Mouse (Mus musculus): ENCODE measurements around the gene Dpf3. TPM values are rescaled to one million over a fixed set of nuclear protein-coding genes. Genes with fewer than 3 reads are reported as not detected.

Dpf3 gene
- polyA plus RNA-seq, 1 experiment from 2014 or later, result 4.4 TPM

GRCm38 (mm10) chr12:83484855-83485745, 2.4 kb downstream of the Dpf3 start:
- H3K27ac ChIP-seq (ENCODE audit: low read depth, low read length), result no peak overlapping the region
- no peak for ATAC-seq (replicated peaks; ENCODE audit: low FRiP score)
- H3K27me3 ChIP-seq (ENCODE audit: control insufficient read depth, insufficient read depth, low read length), result peaks cover 13% of the 10 kb centered on the region; the same call in 1 of the 2 replicates
- no peaks in the 10 kb centered on the region for H3K9me3 ChIP-seq (ENCODE audit: control insufficient read depth, low read length)
- H3K36me3 ChIP-seq (ENCODE audit: control insufficient read depth, insufficient read depth, low read length), result no peaks in the 10 kb centered on the region
- 1% methylated on average over 24 of the region's 24 CpGs for WGBS
- H3K9ac ChIP-seq (ENCODE audit: low read length), result peak overlapping the region; percentile 20; the same call in 1 of the 2 replicates
- peak overlapping the region; percentile 99 for H3K4me2 ChIP-seq (ENCODE audit: low read depth, low read length, severe bottlenecking)
- peak; percentile 59 for DNase-seq (ENCODE audit: low spot score)
- peaks cover 12% of the 10 kb centered on the region for H3K4me1 ChIP-seq (replicated peaks; ENCODE audit: control insufficient read depth, insufficient read depth, low read length)
- H3K4me3 ChIP-seq (ENCODE audit: low read depth, low read length), result peak overlapping the region; percentile 65

- H3K36me3 ChIP-seq (ENCODE audit: control insufficient read depth, insufficient read depth, low read length), result no peaks in the 10 kb centered on the region
- 77% methylated on average over 5 of the region's 5 CpGs for whole genome bisulfite sequencing
- no peak for ATAC-seq (replicated peaks; ENCODE audit: low FRiP score)
Measured at GRCm38 (mm10) chr12:83483653-83484052, 3.9 kb downstream of the Dpf3 start.

GRCm38 (mm10) chr12:83481439-83481838, 6.1 kb downstream of the Dpf3 start:
- H3K4me1 ChIP-seq (replicated peaks; ENCODE audit: control insufficient read depth, insufficient read depth, low read length), result peaks cover 6% of the 10 kb centered on the region
- H3K9ac ChIP-seq (ENCODE audit: low read length), result no peak overlapping the region
- DNase-seq (ENCODE audit: low spot score), result no peak
- WGBS, result 81% methylated on average over 4 of the region's 4 CpGs
- ATAC-seq (replicated peaks; ENCODE audit: low FRiP score), result no peak
- H3K9me3 ChIP-seq (ENCODE audit: control insufficient read depth, low read length), result no peaks in the 10 kb centered on the region
- H3K27me3 ChIP-seq (ENCODE audit: control insufficient read depth, insufficient read depth, low read length), result peaks cover 10% of the 10 kb centered on the region; the same call in 1 of the 2 replicates
- no peak overlapping the region for H3K4me3 ChIP-seq (ENCODE audit: low read depth, low read length)
- no peak overlapping the region for H3K4me2 ChIP-seq (ENCODE audit: low read depth, low read length, severe bottlenecking)
- no peaks in the 10 kb centered on the region for H3K36me3 ChIP-seq (ENCODE audit: control insufficient read depth, insufficient read depth, low read length)
- no peak overlapping the region for H3K27ac ChIP-seq (ENCODE audit: low read depth, low read length)

More at GRCm38 (mm10) chr12:83483653-83484052, 3.9 kb downstream of the Dpf3 start:
- no peak overlapping the region for H3K27ac ChIP-seq (ENCODE audit: low read depth, low read length)
- H3K4me2 ChIP-seq (ENCODE audit: low read depth, low read length, severe bottlenecking), result no peak overlapping the region
- H3K4me3 ChIP-seq (ENCODE audit: low read depth, low read length), result no peak overlapping the region
- H3K4me1 ChIP-seq (replicated peaks; ENCODE audit: control insufficient read depth, insufficient read depth, low read length), result peaks cover 9% of the 10 kb centered on the region
- no peak overlapping the region for H3K9ac ChIP-seq (ENCODE audit: low read length)
- H3K9me3 ChIP-seq (ENCODE audit: control insufficient read depth, low read length), result no peaks in the 10 kb centered on the region
- H3K27me3 ChIP-seq (ENCODE audit: control insufficient read depth, insufficient read depth, low read length), result peaks cover 10% of the 10 kb centered on the region; the same call in 1 of the 2 replicates
- DNase-seq (ENCODE audit: low spot score), result no peak

- WGBS, result 74% methylated on average over 7 of the region's 7 CpGs
- no peak for DNase-seq (ENCODE audit: low spot score)
- no peaks in the 10 kb centered on the region for H3K36me3 ChIP-seq (ENCODE audit: control insufficient read depth, insufficient read depth, low read length)
- no peak for ATAC-seq (replicated peaks; ENCODE audit: low FRiP score)
- no peak overlapping the region for H3K4me2 ChIP-seq (ENCODE audit: low read depth, low read length, severe bottlenecking)
- 0 out of 2 replicates have a peak, but pooled peaks cover 3% of the 10 kb centered on the region for H3K4me1 ChIP-seq (replicated peaks; ENCODE audit: control insufficient read depth, insufficient read depth, low read length)
- no peaks in the 10 kb centered on the region for H3K9me3 ChIP-seq (ENCODE audit: control insufficient read depth, low read length)
- no peak overlapping the region for H3K4me3 ChIP-seq (ENCODE audit: low read depth, low read length)
- peaks cover 5% of the 10 kb centered on the region; the same call in 1 of the 2 replicates for H3K27me3 ChIP-seq (ENCODE audit: control insufficient read depth, insufficient read depth, low read length)
- H3K27ac ChIP-seq (ENCODE audit: low read depth, low read length), result no peak overlapping the region
- H3K9ac ChIP-seq (ENCODE audit: low read length), result no peak overlapping the region
Measured at GRCm38 (mm10) chr12:83479818-83480401, 7.6 kb downstream of the Dpf3 start.

- no peak overlapping the region for H3K4me3 ChIP-seq (ENCODE audit: low read depth, low read length)
- H3K36me3 ChIP-seq (ENCODE audit: control insufficient read depth, insufficient read depth, low read length), result no peaks in the 10 kb centered on the region
- ATAC-seq (replicated peaks; ENCODE audit: low FRiP score) (no peak), DNase-seq (ENCODE audit: low spot score) (no peak)
- no peak overlapping the region for H3K4me2 ChIP-seq (ENCODE audit: low read depth, low read length, severe bottlenecking)
- H3K9me3 ChIP-seq (ENCODE audit: control insufficient read depth, low read length), result no peaks in the 10 kb centered on the region
- 85% methylated on average over 1 of the region's 1 CpGs for WGBS
- H3K9ac ChIP-seq (ENCODE audit: low read length), result no peak overlapping the region
- no peak overlapping the region for H3K27ac ChIP-seq (ENCODE audit: low read depth, low read length)
- H3K27me3 ChIP-seq (ENCODE audit: control insufficient read depth, insufficient read depth, low read length), result peaks cover under 1% of the 10 kb centered on the region; the same call in 1 of the 2 replicates
- H3K4me1 ChIP-seq (replicated peaks; ENCODE audit: control insufficient read depth, insufficient read depth, low read length), result no peaks in the 10 kb centered on the region
Measured at GRCm38 (mm10) chr12:83479140-83479539, 8.4 kb downstream of the Dpf3 start.

- Histone ChIP-seq H3K9ac (ENCODE audit: low read length) (no peak overlapping the region), H3K4me3 (ENCODE audit: low read depth, low read length) (no peak overlapping the region), H3K27ac (ENCODE audit: low read depth, low read length) (no peak overlapping the region), H3K9me3 (ENCODE audit: control insufficient read depth, low read length) (no peaks in the 10 kb centered on the region), H3K36me3 (ENCODE audit: control insufficient read depth, insufficient read depth, low read length) (no peaks in the 10 kb centered on the region), H3K4me1 (replicated peaks; ENCODE audit: control insufficient read depth, insufficient read depth, low read length) (no peaks in the 10 kb centered on the region), H3K4me2 (ENCODE audit: low read depth, low read length, severe bottlenecking) (no peak overlapping the region), H3K27me3 (ENCODE audit: control insufficient read depth, insufficient read depth, low read length) (no peaks in the 10 kb centered on the region)
- ATAC-seq (replicated peaks; ENCODE audit: low FRiP score) (peak; percentile 69), DNase-seq (ENCODE audit: low spot score) (peak; percentile 59)
- WGBS, result 48% methylated on average over 10 of the region's 10 CpGs
Measured at GRCm38 (mm10) chr12:83476277-83476676, 11.2 kb downstream of the Dpf3 start.

GRCm38 (mm10) chr12:83475419-83475818, 12.1 kb downstream of the Dpf3 start:
- no peaks in the 10 kb centered on the region for H3K4me1 ChIP-seq (replicated peaks; ENCODE audit: control insufficient read depth, insufficient read depth, low read length)
- WGBS, result 42% methylated on average over 6 of the region's 6 CpGs
- ATAC-seq (replicated peaks; ENCODE audit: low FRiP score) (no peak), DNase-seq (ENCODE audit: low spot score) (no peak)
- no peaks in the 10 kb centered on the region for H3K36me3 ChIP-seq (ENCODE audit: control insufficient read depth, insufficient read depth, low read length)
- no peak overlapping the region for H3K4me3 ChIP-seq (ENCODE audit: low read depth, low read length)
- no peaks in the 10 kb centered on the region for H3K9me3 ChIP-seq (ENCODE audit: control insufficient read depth, low read length)
- no peak overlapping the region for H3K9ac ChIP-seq (ENCODE audit: low read length)
- H3K4me2 ChIP-seq (ENCODE audit: low read depth, low read length, severe bottlenecking), result no peak overlapping the region
- H3K27ac ChIP-seq (ENCODE audit: low read depth, low read length), result no peak overlapping the region
- H3K27me3 ChIP-seq (ENCODE audit: control insufficient read depth, insufficient read depth, low read length), result no peaks in the 10 kb centered on the region

GRCm38 (mm10) chr12:83473987-83474600, 13.4 kb downstream of the Dpf3 start:
- Histone ChIP-seq H3K9ac (ENCODE audit: low read length) (no peak overlapping the region), H3K9me3 (ENCODE audit: control insufficient read depth, low read length) (no peaks in the 10 kb centered on the region), H3K27ac (ENCODE audit: low read depth, low read length) (no peak overlapping the region), H3K36me3 (ENCODE audit: control insufficient read depth, insufficient read depth, low read length) (no peaks in the 10 kb centered on the region), H3K4me2 (ENCODE audit: low read depth, low read length, severe bottlenecking) (no peak overlapping the region), H3K4me1 (replicated peaks; ENCODE audit: control insufficient read depth, insufficient read depth, low read length) (no peaks in the 10 kb centered on the region), H3K27me3 (ENCODE audit: control insufficient read depth, insufficient read depth, low read length) (no peaks in the 10 kb centered on the region), H3K4me3 (ENCODE audit: low read depth, low read length) (no peak overlapping the region)
- no peak for DNase-seq (ENCODE audit: low spot score)
- no peak for ATAC-seq (replicated peaks; ENCODE audit: low FRiP score)
- WGBS, result 65% methylated on average over 5 of the region's 5 CpGs
